Mouse (Mus musculus): Measurements from ENCODE around the gene Rgl2.
A peak's percentile ranks its signal among the peaks of the same experiment; 100 is the strongest.
"Not testable (repeated sequence)": the region's sequence is repeated elsewhere in the genome, so short reads cannot be mapped to it uniquely, and the experiment has no call there.

The Rgl2 gene

DNA sequence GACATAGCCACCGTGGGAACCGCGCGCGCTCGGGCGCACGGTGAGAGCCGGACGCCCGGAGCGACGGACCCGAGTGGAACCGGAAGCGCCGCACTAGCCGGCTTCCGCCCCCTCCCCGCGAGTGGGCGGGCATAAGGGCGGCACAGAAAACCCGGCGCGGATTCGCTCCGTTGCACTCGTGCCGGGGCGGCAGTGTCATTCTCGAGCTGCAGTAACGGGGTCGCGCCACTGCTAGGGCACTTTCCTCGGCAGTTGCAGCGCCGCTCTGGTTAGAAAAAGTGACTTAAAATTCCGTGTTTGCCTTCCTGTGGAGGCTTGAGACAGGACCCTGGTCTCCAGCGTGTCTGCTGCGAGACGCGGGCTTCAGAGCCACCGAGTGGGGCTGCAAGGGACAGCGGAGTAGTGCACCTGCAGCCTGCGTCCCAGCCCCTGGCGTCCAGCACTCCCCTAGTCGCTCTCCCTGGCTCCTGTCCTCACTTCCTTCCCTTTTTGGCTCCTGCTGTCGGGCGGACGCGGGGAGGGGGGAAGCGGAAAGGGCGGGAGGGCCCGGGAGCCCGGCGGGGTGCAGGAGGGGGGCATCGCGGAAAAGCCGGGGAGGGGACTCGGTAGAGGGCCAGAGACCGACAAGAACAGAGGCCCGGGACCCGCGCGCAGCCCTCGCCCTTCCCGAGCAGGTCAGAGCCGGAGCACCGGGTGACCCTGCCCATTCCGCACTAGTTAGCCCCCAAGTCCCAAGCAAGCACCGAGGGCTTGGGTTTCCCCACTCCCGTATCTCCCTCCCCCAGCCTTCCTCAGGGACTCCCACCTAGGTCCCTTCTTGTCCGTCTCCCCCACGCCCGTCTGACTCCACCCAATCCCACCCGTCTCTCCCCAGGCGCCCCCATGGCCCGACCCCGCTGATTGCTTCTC is at the start of gene Rgl2:
Gene Rgl2 (plus strand): TSS at position 173 of the 909 bp plus-strand sequence.
- peak; percentile 88 to 95 for DNase-seq

DNA sequence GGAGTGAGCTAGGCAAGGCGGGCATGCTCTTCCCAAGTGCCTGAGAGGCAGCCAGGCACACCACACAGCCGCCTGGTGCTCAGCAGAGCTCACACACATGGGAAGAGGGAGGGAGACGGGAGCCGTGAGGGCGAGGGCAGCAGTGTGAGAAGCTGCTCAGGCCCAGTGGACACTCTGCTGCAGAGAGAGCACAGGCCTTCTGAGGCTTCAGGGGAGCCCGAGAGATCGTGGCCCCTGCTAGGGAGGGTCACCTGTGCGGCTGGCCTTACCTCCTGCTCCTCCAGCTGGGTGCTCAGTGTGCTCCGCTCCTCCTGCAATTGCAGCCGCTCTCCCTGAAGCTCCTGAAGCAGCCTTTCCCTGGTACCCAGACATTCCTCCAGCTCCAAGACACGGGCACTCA is 45.0 kb upstream of the Rgl2 start:
- DNase-seq, result not testable (repeated sequence)

DNA sequence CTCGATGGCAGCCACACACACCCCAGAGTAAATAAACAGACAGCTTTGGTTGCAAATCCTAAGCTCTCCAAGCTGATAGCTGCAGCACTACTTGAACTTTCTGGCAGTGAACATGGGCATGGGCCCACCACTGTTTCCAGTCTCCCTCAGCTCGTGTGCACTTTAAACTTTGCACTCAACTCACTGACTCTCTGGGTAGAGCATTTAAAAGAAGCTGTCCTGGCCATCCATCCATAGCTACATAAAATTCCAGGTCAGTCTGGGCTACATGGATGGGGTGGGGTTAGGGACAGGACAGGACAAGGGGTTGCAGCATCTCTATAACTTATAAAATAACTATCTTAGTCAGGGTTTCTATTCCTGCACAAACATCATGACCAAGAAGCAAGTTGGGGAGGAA is 41.5 kb upstream of the Rgl2 start:
- peak; percentile 26 to 47 for DNase-seq

DNA sequence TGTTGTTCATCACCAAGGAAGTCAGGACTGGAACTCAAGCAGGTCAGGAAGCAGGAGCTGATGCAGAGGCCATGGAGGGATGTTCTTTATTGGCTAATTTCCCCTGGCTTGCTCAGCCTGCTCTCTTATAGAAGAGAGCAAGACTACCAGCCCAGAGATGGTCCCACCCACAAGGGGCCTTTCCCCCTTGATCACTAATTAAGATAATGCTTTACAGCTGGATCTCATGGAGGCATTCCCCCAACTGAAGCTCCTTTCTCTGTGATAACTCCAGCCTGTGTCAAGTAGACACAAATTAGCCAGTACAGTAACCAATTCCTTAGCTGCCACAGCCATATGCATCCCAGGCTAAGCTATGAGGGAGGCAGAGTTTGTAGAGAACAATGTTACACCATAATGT is 41.1 kb upstream of the Rgl2 start:
- not testable (repeated sequence) for DNase-seq

DNA sequence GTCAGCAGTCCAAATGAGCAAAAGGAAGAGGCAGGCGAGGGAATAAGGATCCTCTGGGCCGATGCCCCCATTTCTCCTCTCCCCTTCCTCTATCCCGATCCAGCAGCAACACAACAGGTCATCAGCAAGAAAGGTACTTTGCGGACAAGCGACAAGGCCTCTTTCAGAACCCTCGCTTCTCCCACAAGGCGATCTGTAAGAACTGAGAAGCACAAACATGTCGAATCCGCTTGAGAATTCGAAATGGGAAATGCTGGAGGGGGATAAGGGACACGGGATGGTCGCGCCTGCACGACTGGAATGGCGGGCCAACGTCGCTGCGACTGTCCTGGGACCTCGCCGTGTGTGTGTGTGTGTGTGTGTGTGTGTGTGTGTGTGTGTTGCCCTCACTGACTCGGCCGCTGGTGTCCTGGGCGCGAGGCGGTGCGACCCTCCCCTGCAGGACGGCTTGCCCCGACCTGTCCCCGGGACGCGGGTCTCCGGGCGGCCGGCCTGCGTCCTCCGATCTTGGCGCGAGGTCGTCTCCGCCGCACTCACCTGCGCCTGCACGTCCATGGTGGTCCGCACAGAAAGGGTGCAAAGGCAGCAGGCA is 39.3 kb upstream of the Rgl2 start:
- DNase-seq, result not testable (repeated sequence)

DNA sequence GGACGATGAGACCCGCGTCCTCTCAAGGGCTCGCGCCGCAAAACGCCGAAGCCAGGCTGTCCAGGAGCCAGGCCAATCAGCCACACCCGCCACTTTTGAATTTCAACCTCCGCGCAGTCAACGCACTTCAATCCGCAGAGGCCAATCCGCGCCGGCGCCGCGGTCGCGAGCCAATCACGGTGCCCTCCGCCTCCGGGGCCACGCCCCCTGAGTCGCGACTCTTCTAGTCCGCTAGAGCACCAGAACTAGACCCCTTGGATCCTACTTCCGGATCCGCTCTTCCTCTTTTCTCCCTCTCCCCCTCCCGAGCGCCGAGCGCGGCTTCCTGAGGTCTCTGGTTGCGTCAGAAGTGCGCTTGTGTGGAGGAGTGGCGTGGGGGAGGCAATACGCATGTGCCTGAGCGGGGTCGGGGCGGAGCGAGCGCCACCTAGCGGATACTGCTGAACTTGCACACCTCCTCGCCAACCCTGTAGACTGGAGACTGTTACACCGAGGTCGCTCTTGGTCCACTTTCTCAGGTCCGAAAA is 38.7 kb upstream of the Rgl2 start, which contains the start of gene Kifc1:
Gene Kifc1 (minus strand): TSS at position 129 of the 527 bp plus-strand sequence.
- DNase-seq, result peak; percentile 99 to 100

GRCm38 (mm10) chr17:33891357-33891756 is 38.0 kb upstream of the Rgl2 start:
- no peak for DNase-seq

GRCm38 (mm10) chr17:33891892-33892291 is 37.5 kb upstream of the Rgl2 start:
- DNase-seq, result not testable (repeated sequence)

DNA sequence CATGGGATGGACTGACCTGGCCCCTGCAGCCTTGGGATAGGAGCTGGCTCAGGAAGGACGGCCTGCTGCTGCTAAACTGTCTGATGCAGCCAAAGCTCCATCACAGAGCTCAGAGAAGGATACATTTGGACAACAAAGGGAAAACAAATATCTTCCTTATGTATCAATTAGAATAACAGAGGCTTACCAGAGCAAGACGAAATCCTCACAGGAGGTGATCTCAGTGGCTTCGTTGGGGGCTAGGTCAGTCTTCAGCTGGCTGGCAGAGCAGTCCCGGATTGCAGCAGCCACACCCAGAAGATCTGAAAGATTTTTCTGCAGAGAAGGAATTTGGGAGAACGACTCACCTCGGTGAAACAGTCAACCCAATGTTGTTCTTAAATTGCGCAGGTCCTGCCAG is 36.9 kb upstream of the Rgl2 start:
- DNase-seq, result no peak

DNA sequence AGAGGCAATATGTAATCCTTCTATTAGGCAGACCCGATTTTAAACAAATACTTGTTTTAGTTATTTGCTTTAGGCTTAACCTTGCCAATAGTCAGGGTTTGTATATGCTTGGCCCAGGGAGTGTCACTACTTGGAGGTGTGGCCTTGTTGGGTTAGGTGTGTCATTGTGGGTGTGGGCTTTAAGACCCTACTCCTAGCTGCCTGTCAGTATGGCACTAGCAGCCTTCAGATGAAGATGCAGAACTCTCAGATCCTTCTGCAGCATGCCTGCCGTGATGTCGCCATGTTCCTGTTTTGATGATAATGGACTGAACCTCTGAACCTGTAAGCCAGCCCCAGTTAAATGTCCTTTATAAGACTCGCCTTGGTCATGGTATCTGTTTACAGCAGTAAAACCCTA is 36.3 kb upstream of the Rgl2 start:
- not testable (repeated sequence) for DNase-seq

- DNase-seq, result peak in 1 of 2 experiments; percentile 76
These were observed 32.1 kb upstream of the Rgl2 start for GRCm38 (mm10) chr17:33897114-33897794.

DNA sequence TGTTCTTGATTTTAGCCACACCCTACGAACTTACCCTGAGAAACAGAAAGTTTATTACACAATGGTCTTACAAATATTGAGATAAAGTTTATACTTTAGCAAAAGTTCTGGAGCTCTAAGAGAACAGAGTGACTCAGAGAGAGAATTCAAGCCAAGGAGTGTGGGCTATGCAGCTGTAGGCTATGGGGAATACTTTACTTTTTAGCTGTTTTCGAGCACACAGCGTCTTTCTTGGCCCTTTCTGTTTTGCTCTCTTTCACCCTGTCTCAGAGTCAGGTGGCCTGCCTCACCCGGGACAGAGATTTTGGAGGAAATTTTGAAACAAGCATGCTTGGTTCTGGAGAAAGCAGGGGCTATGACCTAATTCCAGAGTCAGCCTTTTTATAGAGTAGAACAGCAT is 31.1 kb upstream of the Rgl2 start:
- DNase-seq, result not testable (repeated sequence)

- DNase-seq, result no peak
These were observed 29.7 kb upstream of the Rgl2 start for GRCm38 (mm10) chr17:33899642-33900041.

GRCm38 (mm10) chr17:33900281-33900988 is 28.9 kb upstream of the Rgl2 start:
- no peak for DNase-seq

GRCm38 (mm10) chr17:33900989-33901314 is 28.4 kb upstream of the Rgl2 start:
- no peak for DNase-seq

GRCm38 (mm10) chr17:33901653-33902052 is 27.7 kb upstream of the Rgl2 start:
- DNase-seq, result no peak

GRCm38 (mm10) chr17:33902079-33902478 is 27.3 kb upstream of the Rgl2 start:
- DNase-seq, result no peak

DNA sequence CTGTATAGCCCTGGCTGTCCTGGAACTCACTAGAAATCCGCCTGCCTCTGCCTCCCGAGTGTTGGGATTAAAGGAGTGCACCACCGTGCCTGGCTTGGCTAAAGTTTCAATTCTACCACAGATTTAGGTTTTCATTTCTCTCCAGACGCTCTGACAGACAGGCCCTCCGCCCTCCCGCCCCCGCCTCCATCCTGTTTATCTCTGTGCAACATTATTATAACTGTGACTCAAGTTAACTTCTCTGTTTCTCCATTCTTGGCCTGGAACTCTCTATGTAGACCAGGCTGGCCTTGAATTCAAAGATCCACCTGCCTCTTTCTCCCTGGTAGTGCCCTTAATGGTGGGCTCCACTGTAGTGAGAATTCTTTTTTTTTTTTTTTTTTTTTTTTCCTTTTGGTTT is 26.9 kb upstream of the Rgl2 start:
- DNase-seq, result no peak

DNA sequence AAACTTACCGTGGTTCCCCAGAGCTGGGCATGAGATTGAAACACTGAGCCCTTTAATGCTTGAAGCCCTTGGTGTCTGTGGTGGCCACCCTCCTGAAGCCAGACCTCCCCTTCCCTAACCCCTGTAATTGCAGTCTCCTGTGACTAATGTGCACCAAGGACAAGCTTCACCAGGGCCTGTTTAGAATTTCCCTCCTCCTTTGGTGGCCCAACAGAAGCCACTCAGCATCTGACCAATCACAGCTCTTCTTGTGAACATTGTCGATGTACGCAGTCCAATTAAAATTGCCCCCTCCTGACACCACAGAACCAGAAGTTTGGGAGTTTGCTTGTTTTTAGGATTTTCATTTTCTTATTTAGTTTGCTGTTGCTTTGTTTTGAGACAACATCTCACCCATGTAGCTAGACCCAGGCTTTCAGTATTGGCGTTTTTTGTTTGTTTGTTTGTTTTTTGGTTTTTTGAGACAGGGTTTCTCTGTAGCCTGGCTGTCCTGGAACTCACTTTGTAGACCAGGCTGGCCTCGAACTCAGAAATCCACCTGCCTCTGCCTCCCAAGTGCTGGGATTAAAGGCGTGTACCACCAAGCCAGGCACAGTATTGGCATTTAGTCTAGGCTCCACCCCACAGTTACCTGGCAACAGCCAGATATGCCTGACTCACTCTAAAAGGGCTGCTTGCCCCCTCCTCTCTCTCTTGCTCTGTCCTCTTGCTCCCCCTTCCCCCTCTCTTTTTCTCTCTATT is 25.3 kb upstream of the Rgl2 start:
- DNase-seq, result not testable (repeated sequence)

GRCm38 (mm10) chr17:33904835-33905234 is 24.5 kb upstream of the Rgl2 start, which contains the start of gene Platr17:
Gene Platr17, plus strand, starts transcription at chr17:33905135.
- DNase-seq, result not testable (repeated sequence)

- peak; percentile 34 to 72 for DNase-seq
These were observed 20.8 kb upstream of the Rgl2 start for GRCm38 (mm10) chr17:33908331-33909076.
